Mouse (Mus musculus) MEL (cell line): ENCODE results near the gene Ift20. TPM values are rescaled to one million over a fixed set of nuclear protein-coding genes. Genes with fewer than 3 reads are reported as not detected.

Source experiments
- DNase-seq: peaks from one replicate; pipeline ENCODE4 v3.0.0; 2011; ENCODE audit warnings: low read depth, low spot score
- H3K27ac ChIP-seq: 2 replicates; pipeline ENCODE4 v1.5.1; 2012; ENCODE audit warnings: low read depth, mild to moderate bottlenecking, control low read depth, low read length, moderate library complexity; ENCODE audit not compliant: control insufficient read depth
- H3K27me3 ChIP-seq, 2 experiments: fragments of 150-350 bp in 1 of 2; sonication (generic) in 1 of 2; 2 replicates each; pipeline ENCODE4 v1.6.1; 2012; ENCODE audit warnings: low read length in 2 of 2, mild to moderate bottlenecking in 2 of 2, improper control_type of control experiment in 1 of 2, moderate library complexity in 1 of 2; ENCODE audit not compliant: insufficient read depth in 2 of 2, control insufficient read depth in 1 of 2
- H3K36me3 ChIP-seq, 2 experiments: 2 replicates each; pipeline ENCODE4 v1.6.1; 2012 to 2014; ENCODE audit warnings: low read length in 2 of 2, improper control_type of control experiment in 1 of 2, inconsistent platforms in 1 of 2, mild to moderate bottlenecking in 1 of 2; ENCODE audit not compliant: insufficient read depth in 2 of 2, control insufficient read depth in 1 of 2
- H3K4me1 ChIP-seq, 2 experiments: fragments of 150-350 bp in 1 of 2; sonication (generic) in 1 of 2; 2 replicates each; pipeline ENCODE4 v1.6.1; 2012; ENCODE audit warnings: low read length in 2 of 2, improper control_type of control experiment in 1 of 2, mild to moderate bottlenecking in 1 of 2; ENCODE audit not compliant: insufficient read depth in 2 of 2, control insufficient read depth in 1 of 2
- H3K4me3 ChIP-seq, 2 experiments: fragments of 150-350 bp in 1 of 2; sonication (generic) in 1 of 2; 2 replicates each; pipeline ENCODE4 v1.5.1; 2012; ENCODE audit warnings: low read depth in 2 of 2, low read length in 2 of 2, mild to moderate bottlenecking in 2 of 2, moderate library complexity in 2 of 2, control low read depth in 1 of 2, improper control_type of control experiment in 1 of 2; ENCODE audit not compliant: control insufficient read depth in 1 of 2, insufficient read depth in 1 of 2
- H3K79me2 ChIP-seq: 2 replicates; pipeline ENCODE4 v1.6.1; 2012; ENCODE audit warnings: mild to moderate bottlenecking, low read length, moderate library complexity; ENCODE audit not compliant: control insufficient read depth, poor library complexity, insufficient read depth
- H3K9ac ChIP-seq: 2 replicates; pipeline ENCODE4 v1.6.1; 2012; ENCODE audit warnings: low read depth, mild to moderate bottlenecking, control low read depth, low read length, moderate library complexity; ENCODE audit not compliant: control insufficient read depth, poor library complexity, severe bottlenecking
- H3K9me3 ChIP-seq: fragments of 150-350 bp; sonication (generic); replicated peaks from 2 replicates; pipeline ENCODE4 v1.6.1; 2012; ENCODE audit warnings: mild to moderate bottlenecking, low read length, improper control_type of control experiment, moderate library complexity; ENCODE audit not compliant: insufficient read depth
- BHLHE40 ChIP-seq: IDR thresholded peaks from 2 replicates; pipeline ENCODE4 v1.6.1; 2012; ENCODE audit warnings: low read depth, mild to moderate bottlenecking, inconsistent platforms, low read length, improper control_type of control experiment, borderline replicate concordance
- CHD1 ChIP-seq: IDR thresholded peaks from 2 replicates; pipeline ENCODE4 v1.6.1; 2012; ENCODE audit warnings: low read depth, mild to moderate bottlenecking, inconsistent platforms, low read length, improper control_type of control experiment
- CHD2 ChIP-seq: IDR thresholded peaks from 2 replicates; pipeline ENCODE4 v1.6.1; 2011; ENCODE audit warnings: low read length, improper control_type of control experiment
- CTCF ChIP-seq, 3 experiments: IDR thresholded peaks in 2 of 3; conservative IDR thresholded peaks in 1 of 3; 2 replicates each; pipeline ENCODE4 v1.5.1; 2011 to 2012; ENCODE audit warnings: low read length in 3 of 3, low read depth in 2 of 3, mild to moderate bottlenecking in 2 of 3, improper control_type of control experiment in 1 of 3, inconsistent platforms in 1 of 3, mixed read lengths in 1 of 3, moderate library complexity in 1 of 3; ENCODE audit not compliant: control insufficient read depth in 1 of 3, insufficient read depth in 1 of 3, poor library complexity in 1 of 3, severe bottlenecking in 1 of 3
- EP300 ChIP-seq, 2 experiments: IDR thresholded peaks; 2 replicates each; pipeline ENCODE4 v1.6.1; 2011; ENCODE audit warnings: improper control_type of control experiment in 2 of 2, low read length in 2 of 2, low read depth in 1 of 2, mild to moderate bottlenecking in 1 of 2
- ETS1 ChIP-seq: IDR thresholded peaks from 2 replicates; pipeline ENCODE4 v1.6.1; 2012; ENCODE audit warnings: low read depth, mild to moderate bottlenecking, inconsistent platforms, low read length, improper control_type of control experiment, moderate library complexity
- GATA1 ChIP-seq: IDR thresholded peaks from 2 replicates; pipeline ENCODE4 v1.6.1; 2011; ENCODE audit warnings: low read depth, low read length, improper control_type of control experiment
- HCFC1 ChIP-seq: IDR thresholded peaks from 2 replicates; pipeline ENCODE4 v1.6.1; 2012; ENCODE audit warnings: low read depth, mild to moderate bottlenecking, inconsistent platforms, low read length, improper control_type of control experiment, moderate library complexity
- JUND ChIP-seq: IDR thresholded peaks from 2 replicates; pipeline ENCODE4 v1.6.1; 2011; ENCODE audit warnings: low read depth, mild to moderate bottlenecking, improper control_type of control experiment, low read length
- KAT2A ChIP-seq: conservative IDR thresholded peaks from 2 replicates; pipeline ENCODE4 v1.6.1; 2012; ENCODE audit warnings: low read depth, low read length, improper control_type of control experiment, inconsistent platforms
- MAX ChIP-seq: IDR thresholded peaks from 2 replicates; pipeline ENCODE4 v1.6.1; 2011; ENCODE audit warnings: low read length, improper control_type of control experiment
- MAZ ChIP-seq: IDR thresholded peaks from 2 replicates; pipeline ENCODE4 v1.6.1; 2012; ENCODE audit warnings: low read depth, mild to moderate bottlenecking, inconsistent platforms, low read length, improper control_type of control experiment
- MXI1 ChIP-seq: IDR thresholded peaks from 2 replicates; pipeline ENCODE4 v1.6.1; 2011; ENCODE audit warnings: mild to moderate bottlenecking, low read depth, low read length, improper control_type of control experiment
- MYB ChIP-seq: IDR thresholded peaks from 2 replicates; pipeline ENCODE4 v1.6.1; 2011; ENCODE audit warnings: mild to moderate bottlenecking, low read depth, low read length, improper control_type of control experiment
- MYC ChIP-seq: IDR thresholded peaks from 2 replicates; pipeline ENCODE4 v1.6.1; 2011; ENCODE audit warnings: low read depth, mild to moderate bottlenecking, low read length, improper control_type of control experiment, moderate library complexity
- POLR2A ChIP-seq, 2 experiments: IDR thresholded peaks; 2 replicates each; pipeline ENCODE4 v1.6.1; 2011 to 2012; ENCODE audit warnings: low read length in 2 of 2, mild to moderate bottlenecking in 2 of 2, control low read depth in 1 of 2, improper control_type of control experiment in 1 of 2, low read depth in 1 of 2, moderate library complexity in 1 of 2; ENCODE audit not compliant: control insufficient read depth in 1 of 2, insufficient read depth in 1 of 2, poor library complexity in 1 of 2
- POLR2AphosphoS2 ChIP-seq: IDR thresholded peaks from 2 replicates; pipeline ENCODE4 v1.6.1; 2011; ENCODE audit warnings: low read length, improper control_type of control experiment
- RCOR1 ChIP-seq: IDR thresholded peaks from 2 replicates; pipeline ENCODE4 v1.6.1; 2012; ENCODE audit warnings: low read depth, mild to moderate bottlenecking, inconsistent platforms, low read length, improper control_type of control experiment
- SIN3A ChIP-seq: IDR thresholded peaks from 2 replicates; pipeline ENCODE4 v1.6.1; 2012; ENCODE audit warnings: low read length, improper control_type of control experiment, inconsistent platforms
- SMC3 ChIP-seq: IDR thresholded peaks from 2 replicates; pipeline ENCODE4 v1.6.1; 2011; ENCODE audit warnings: low read depth, low read length, improper control_type of control experiment
- TAL1 ChIP-seq: IDR thresholded peaks from 2 replicates; pipeline ENCODE4 v1.6.1; 2012; ENCODE audit warnings: mild to moderate bottlenecking, inconsistent platforms, low read length, moderate library complexity, mixed read lengths
- TCF12 ChIP-seq: IDR thresholded peaks from 2 replicates; pipeline ENCODE4 v1.6.1; 2014; ENCODE audit warnings: low read depth, mild to moderate bottlenecking, inconsistent platforms, low read length, improper control_type of control experiment, moderate library complexity
- USF1 ChIP-seq: IDR thresholded peaks from 2 replicates; pipeline ENCODE4 v1.6.1; 2014; ENCODE audit warnings: low read depth, mild to moderate bottlenecking, inconsistent platforms, low read length, improper control_type of control experiment, moderate library complexity
- ZKSCAN1 ChIP-seq: IDR thresholded peaks from 2 replicates; pipeline ENCODE4 v1.6.1; 2012; ENCODE audit warnings: low read depth, mild to moderate bottlenecking, inconsistent platforms, low read length, improper control_type of control experiment, moderate library complexity
- ZMIZ1 ChIP-seq: IDR thresholded peaks from 2 replicates; pipeline ENCODE4 v1.6.1; 2012; ENCODE audit warnings: low read depth, mild to moderate bottlenecking, inconsistent platforms, low read length, improper control_type of control experiment, moderate library complexity
- ZNF384 ChIP-seq: IDR thresholded peaks from 2 replicates; pipeline ENCODE4 v1.6.1; 2012; ENCODE audit warnings: low read depth, mild to moderate bottlenecking, inconsistent platforms, low read length, improper control_type of control experiment
- polyA plus RNA-seq, 2 experiments: library from polyadenylated mRNA; stranded (reverse) in 1 of 2; unstranded in 1 of 2; fragments of >175 nt in 1 of 2; fragments of >200 nt in 1 of 2; gene quantifications; 2 replicates each; pipeline versions ENCODE4 v1.2.1 to v1.2.4; 2012; ENCODE audit warnings: low replicate concordance in 2 of 2, low read depth in 1 of 2; ENCODE audit not compliant: insufficient read length in 2 of 2, insufficient read depth in 1 of 2, missing spikeins in 1 of 2
- total RNA-seq: library from RNA; depleted of rRNA; stranded (reverse); fragments of 300-350 nt; gene quantifications from 2 replicates; pipeline ENCODE4 v1.2.3, GENCODE M21; 2012

The Ift20 gene
- total and polyA plus RNA-seq, 3 experiments, result 128 to 196 TPM; not detected in 1

DNA sequence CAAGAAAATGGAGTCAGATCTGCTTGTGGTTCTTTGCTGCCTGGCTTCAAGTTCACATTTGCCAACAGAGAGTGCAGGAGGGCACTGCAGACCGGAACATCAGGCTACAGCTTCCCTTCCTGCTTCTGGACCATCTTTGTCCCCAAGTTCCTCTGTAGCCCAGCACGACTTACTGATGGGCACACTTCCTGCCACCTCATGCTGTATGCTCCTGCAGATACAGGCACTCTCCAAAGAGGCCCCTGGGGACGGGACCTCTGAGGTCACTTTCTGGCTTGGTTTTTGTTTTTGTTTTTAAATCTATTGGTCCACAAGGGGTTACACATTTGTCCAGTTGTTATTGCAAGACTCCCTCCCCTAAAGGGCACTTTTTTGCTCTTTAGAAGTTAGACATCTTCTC is 33.6 kb downstream of the Ift20 start:
- no peak overlapping the region for H3K9ac ChIP-seq
- H3K4me1 ChIP-seq, result peaks cover 24 to 28% of the 10 kb centered on the region in 2 experiments
- no peaks in the 10 kb centered on the region for H3K9me3 ChIP-seq
- H3K4me3 ChIP-seq, result no peak overlapping the region
- H3K27ac ChIP-seq, result no peak overlapping the region
- no peaks in the 10 kb centered on the region for H3K27me3 ChIP-seq
- no peak for TF ChIP-seq BHLHE40
- no peak for TF ChIP-seq KAT2A
- TF ChIP-seq MYB, result no peak
- no peaks in the 10 kb centered on the region for H3K79me2 ChIP-seq
- H3K36me3 ChIP-seq, result peaks cover 0 to 31% of the 10 kb centered on the region in 2 experiments
- DNase-seq, result no peak

DNA sequence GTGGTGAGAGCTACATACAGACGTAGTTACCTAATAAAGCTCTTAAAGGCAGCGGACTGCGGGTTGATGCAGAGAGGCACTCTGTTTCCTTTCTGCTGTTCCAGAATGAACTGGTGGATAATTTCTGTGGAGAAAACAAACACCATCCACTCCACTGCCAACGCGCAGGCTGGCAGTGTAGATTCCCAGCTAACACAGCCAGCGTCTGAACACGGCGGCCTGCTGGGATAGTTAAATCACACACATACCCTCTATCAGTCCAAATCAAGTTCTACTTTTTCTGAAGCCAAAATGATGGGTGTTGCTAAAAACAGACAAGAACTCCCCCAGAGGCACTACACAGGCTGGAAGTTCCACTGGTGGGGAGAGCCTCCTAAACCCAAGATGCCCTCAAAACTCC is 35.3 kb downstream of the Ift20 start:
- Histone ChIP-seq H3K4me1 (peaks cover 18 to 19% of the 10 kb centered on the region in 2 experiments), H3K4me3 (no peak overlapping the region), H3K9ac (no peak overlapping the region), H3K36me3 (peaks cover 0 to 21% of the 10 kb centered on the region in 2 experiments), H3K27ac (peak overlapping the region; percentile 33), H3K27me3 (no peaks in the 10 kb centered on the region), H3K79me2 (no peaks in the 10 kb centered on the region), H3K9me3 (no peaks in the 10 kb centered on the region)
- TF ChIP-seq KAT2A (no peak), USF1 (no peak), ZNF384 (no peak), CTCF (IDR thresholded peaks at IDR 0.05 in 2 of 3, conservative IDR thresholded peaks at IDR 0.05 in 1 of 3; ENCODE audit: control insufficient read depth in 1 of 3, insufficient read depth in 1 of 3, low read depth in 2 of 3, low read length in 3 of 3, poor library complexity in 1 of 3, severe bottlenecking in 1 of 3) (no peak), ZMIZ1 (no peak), SIN3A (no peak)
- no peak for DNase-seq

DNA sequence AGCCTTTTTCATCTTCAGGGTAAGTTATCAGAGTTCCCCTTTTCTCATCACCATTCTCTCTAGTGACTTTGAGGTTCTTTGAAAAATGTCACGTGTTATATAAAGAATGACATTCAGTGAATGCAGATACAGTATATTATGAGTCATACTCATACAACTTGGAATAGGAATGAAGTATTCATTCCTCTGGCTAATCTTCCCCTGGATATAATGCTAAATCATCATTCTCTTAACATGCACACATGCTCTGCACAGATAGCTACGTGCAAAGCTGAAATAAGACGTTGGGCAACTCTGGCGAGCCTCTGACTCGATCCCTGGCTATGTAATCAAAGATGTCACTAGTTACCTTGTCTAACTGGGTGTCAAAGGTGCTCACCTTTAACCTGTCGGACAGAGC is 35.7 kb downstream of the Ift20 start:
- Histone ChIP-seq H3K4me3 (no peak overlapping the region), H3K79me2 (no peaks in the 10 kb centered on the region), H3K36me3 (peaks cover 0 to 17% of the 10 kb centered on the region in 2 experiments), H3K9me3 (no peaks in the 10 kb centered on the region), H3K27ac (peak overlapping the region; percentile 26; the same call in 1 of the 2 replicates), H3K27me3 (no peaks in the 10 kb centered on the region), H3K4me1 (peaks cover 15% of the 10 kb centered on the region in 2 experiments), H3K9ac (no peak overlapping the region)
- DNase-seq, result peak; percentile 87
- TF ChIP-seq KAT2A (no peak), SIN3A (peak; percentile 90), CHD1 (no peak), TAL1 (peak; percentile 68), POLR2AphosphoS2 (no peak), EP300 (IDR thresholded peaks at IDR 0.05; ENCODE audit: low read depth in 1 of 2, low read length in 2 of 2) (peak; percentile 79 to 80), TCF12 (peak; percentile 72), POLR2A (IDR thresholded peaks at IDR 0.05; ENCODE audit: control insufficient read depth in 1 of 2, insufficient read depth in 1 of 2, low read depth in 1 of 2, low read length in 2 of 2, poor library complexity in 1 of 2) (no peak), BHLHE40 (peak; percentile 94), ETS1 (peak; percentile 95), RCOR1 (peak; percentile 50), CHD2 (no peak), CTCF (IDR thresholded peaks at IDR 0.05 in 2 of 3, conservative IDR thresholded peaks at IDR 0.05 in 1 of 3; ENCODE audit: control insufficient read depth in 1 of 3, insufficient read depth in 1 of 3, low read depth in 2 of 3, low read length in 3 of 3, poor library complexity in 1 of 3, severe bottlenecking in 1 of 3) (no peak), MXI1 (peak; percentile 85), JUND (peak; percentile 83; the same call in 1 of the 2 replicates), MYB (no peak), MAZ (no peak), ZKSCAN1 (no peak), ZMIZ1 (no peak), MYC (peak; percentile 92), MAX (peak; percentile 96), HCFC1 (no peak), GATA1 (peak; percentile 76), USF1 (peak; percentile 89), ZNF384 (no peak), SMC3 (no peak)
